10 mouse cellular contexts compared by ENCODE assay signal in genomic region chr4:74222360-74222759, GRCm38 (mm10). TPM values are rescaled to one million over a fixed set of nuclear protein-coding genes. Genes with fewer than 3 reads are reported as not detected.
A peak's percentile ranks its signal among the peaks of the same experiment; 100 is the strongest.
DNase-seq lines count a peak whose midpoint lies in the region.
"Had no signal": no experiment of that assay in that cellular context is flagged by ENCODE, and none has a peak within 500 bp of the region (broad histone marks: within the 10 kb centered on the region; RNA-seq: fewer than 3 reads in every experiment).

No protein-coding gene starts in this region.

- peak; percentile 9 for DNase-seq in adrenal gland, postnatal 10 days
- no peak for DNase-seq in adrenal gland, adult 8-10 months
- DNase-seq in kidney, postnatal 4 days: peak; percentile 12
- DNase-seq in kidney, adult 18-20 months: no peak
- peak; percentile 27 for DNase-seq in R1 (ENCODE audit: low read depth, low spot score)
- DNase-seq in lung, postnatal 10 days: peak; percentile 7
- no peak for DNase-seq in right cerebral cortex, postnatal 4 days
- no peak for DNase-seq in urinary bladder, postnatal 4 days (ENCODE audit: low spot score in 2 of 2)
- DNase-seq: cerebellum, postnatal 36 days; heart, postnatal 4 days had no signal

RNA-seq across cellular contexts. Expression of gene Kdm4c, which starts 19.9 kb away (rescaled TPM):
- total RNA-seq in adrenal gland, postnatal 10 days (2021): 10 to 100 TPM; 18.3 to 21.3 TPM
- 10 to 100 TPM; 22.3 to 27.6 (median 24.9) TPM for total RNA-seq in adrenal gland, adult 8-10 months (2022)

Comparison
In these comparisons a context has a peak if more than half of its experiments do, and no peak if none do; other contexts are left out.
1. DNase-seq: peak in adrenal gland, postnatal 10 days (single experiment), kidney, postnatal 4 days (2 of 2), R1 (single experiment) and lung, postnatal 10 days (single experiment); none in adrenal gland, adult 8-10 months (single experiment), kidney, adult 18-20 months (single experiment), right cerebral cortex, postnatal 4 days (single experiment) and urinary bladder, postnatal 4 days (0 of 2).